Mouse (Mus musculus) lung, postnatal 36 days (tissue): Measurements from ENCODE around the gene Cd27.

Source experiments
- DNase-seq: peaks from one replicate; pipeline ENCODE4 v3.0.0; 2022; ENCODE audit warnings: mixed read lengths

Cd27 gene

DNA sequence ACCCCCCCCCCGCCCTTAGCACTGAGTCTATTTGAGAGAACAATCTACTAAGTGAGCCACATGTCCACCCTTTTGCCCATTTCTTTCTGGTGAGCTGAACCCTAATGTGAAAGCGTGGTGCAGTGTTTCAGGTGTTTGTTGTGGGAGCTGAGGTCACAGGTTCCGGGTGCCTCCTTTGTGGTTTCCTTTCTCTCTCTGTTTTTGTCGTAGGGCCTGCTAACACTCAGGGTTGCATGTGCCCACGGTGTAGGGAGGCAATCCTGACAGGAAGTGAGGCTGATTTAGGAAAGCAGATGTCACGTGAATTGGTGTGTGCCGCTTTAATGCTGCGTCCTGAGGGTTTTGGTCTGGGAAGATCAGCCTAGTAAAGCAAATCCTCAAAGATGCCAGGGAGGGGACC is 4.8 kb upstream of the Cd27 start:
- no peak for DNase-seq

DNA sequence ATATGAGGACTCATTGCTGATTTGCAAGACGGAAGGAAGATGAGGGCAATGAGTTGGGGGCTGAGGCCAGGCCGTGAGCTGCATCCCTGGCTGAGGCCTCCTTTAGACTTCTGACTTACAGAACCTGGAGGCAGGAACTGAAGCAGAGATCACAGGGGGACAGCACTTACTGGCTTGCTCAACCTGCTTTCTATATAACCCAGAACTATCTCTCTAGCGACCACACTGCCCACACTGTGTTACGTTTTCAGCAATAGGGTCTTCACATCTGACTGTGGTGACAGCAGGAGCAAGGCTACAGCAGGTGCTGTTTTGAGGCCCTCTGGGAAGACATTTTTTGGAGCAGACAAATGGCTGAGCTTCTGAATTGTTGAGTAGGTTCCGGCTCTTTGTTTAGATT is 3.8 kb upstream of the Cd27 start:
- no peak for DNase-seq

DNA sequence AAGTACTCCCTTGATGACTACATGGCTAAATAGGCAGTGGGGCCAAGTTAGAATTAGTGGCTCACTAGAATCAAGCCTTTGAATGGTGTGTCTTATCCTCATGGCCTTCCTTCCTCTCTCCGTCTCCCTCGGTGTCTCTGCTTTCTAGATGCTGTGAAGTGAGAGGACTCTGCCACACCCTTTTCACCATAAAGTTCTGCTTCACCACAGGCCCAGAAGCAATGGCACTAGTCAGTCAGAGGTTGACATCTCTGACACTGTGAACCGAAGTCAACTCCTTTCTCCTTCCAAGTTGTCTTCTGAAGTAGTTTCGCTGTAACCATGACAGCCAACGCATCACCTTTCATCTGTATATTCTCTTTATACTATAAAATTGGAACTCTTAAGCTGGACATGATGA is 2.7 kb upstream of the Cd27 start:
- DNase-seq: no peak

DNA sequence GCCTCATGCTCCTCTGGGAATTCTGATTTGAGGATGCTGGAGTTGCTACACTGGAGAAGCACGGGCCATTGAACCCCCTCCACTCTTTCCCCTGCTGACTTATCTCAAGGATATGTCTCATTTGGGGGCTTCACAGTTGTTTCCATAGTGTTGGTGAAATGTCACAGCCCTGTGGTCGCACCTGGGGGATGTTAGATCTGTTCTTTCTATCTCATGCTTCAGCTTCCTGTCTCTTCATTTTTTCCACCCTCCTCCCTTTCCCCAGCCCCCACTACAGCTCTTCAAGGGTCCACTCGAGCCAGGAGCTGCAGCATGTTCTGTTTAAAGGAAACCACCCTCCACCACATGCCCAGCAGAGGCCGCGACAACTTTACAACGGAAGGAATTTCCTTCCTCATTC is 1.6 kb upstream of the Cd27 start:
- DNase-seq: no peak

DNA sequence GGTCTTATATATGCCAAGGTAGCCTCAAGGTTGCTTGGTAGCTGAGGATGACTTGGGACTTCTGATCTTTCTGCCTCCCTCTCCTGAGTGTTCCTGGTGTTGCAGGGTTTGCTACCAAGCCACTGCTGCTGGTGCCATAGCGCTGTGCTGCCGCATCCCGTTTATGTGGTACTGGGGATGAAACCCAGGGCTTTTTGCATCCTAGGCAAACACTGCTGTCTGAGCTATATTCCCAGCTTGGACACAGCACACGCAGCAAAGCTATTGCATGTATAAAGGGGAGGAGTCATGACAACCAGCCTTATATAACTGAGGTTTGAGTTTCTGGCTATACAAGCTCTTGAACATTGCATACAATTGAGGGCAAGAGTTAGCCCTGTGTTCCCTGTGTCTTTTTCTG is 611 bp upstream of the Cd27 start:
- no peak for DNase-seq

DNA sequence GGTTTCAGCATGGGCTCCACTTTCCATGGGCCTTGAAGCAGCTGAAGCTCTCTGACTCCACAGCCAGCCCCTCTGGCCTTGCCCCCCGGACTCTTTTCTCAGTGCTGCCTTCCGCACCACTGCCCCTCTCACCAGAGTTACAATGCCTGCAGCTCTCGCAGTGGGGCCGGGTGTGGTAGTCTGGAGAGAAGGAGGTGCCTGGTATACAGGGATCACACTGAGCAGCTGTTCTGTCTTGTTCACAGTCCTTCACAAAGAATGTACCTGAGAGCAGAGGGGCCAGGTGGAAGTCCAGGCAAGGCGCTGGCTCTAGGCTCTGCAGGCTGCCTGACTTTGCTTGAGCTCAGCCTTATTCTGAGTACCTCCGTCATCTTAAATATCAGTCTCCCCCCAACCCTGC is 469 bp downstream of the Cd27 start:
- no peak for DNase-seq

DNA sequence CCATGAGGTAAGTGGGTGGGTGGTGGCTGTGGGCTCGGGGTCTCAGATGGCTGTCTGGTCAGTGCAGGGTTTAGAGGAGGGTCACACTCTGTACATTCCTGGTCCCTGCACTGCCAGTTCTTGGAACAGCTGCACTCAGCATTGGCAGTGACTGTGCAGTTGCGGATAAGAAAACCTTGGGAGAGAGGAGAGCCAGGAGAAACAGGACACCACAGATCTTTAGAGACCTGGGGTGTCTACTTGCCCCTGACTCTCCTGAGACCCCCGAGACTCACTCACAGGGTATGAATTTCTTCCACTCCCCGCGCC is 2.3 kb downstream of the Cd27 start:
- DNase-seq: no peak

DNA sequence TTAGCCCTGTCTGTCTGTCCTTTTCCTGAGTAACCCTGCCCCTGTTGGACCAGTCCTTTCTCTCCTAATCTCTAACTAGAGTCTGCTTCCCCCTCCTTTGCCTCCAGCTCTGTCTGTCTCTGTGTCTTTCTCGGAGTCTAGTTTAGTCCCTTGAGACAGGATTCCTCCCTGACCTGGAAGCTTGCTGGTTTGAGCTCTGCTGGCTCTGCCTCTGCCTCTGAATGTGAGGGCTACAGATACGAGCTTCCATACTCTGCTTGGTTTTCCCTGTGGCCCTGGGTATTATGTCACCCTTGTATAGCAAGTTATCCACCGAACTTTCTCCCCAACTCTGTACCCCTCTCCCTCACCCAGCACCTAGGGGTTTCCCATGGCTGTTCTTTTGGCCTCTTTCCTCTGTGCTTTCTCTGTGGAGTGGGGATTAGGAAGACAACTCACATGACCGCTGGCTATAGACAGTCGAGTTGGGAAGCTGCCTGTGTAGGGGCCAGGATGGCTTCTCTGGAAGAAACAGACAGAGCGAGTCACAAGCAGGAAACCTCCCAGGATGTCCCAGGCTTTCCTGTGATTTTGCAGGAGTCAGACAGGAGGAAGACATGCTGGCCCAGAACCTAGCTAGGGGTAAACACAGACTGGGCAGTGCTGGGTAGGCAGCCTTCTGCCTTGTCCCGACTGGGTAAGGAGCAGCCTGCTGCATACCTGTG is 2.8 kb downstream of the Cd27 start:
- peak; percentile 52 for DNase-seq

DNA sequence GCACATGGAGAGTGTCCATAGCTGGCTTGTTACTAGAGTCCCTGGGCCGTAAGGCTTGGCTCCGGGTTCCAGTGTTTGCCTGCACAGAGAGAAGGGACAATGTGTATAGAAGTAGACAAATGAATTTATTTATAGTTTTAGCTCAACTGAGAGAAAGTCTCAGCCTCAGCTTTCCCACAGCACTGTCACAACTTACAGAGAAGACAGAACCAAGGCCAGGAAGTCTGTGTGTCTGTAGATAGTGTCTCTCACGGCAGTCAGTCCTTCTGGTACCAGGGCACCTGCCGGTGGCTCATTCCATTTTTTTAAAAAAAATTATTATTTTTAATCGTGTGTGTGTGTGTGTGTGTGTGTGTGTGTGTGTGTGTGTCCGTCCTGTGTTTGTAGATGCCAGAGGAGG is 4.3 kb downstream of the Cd27 start:
- no peak for DNase-seq

DNA sequence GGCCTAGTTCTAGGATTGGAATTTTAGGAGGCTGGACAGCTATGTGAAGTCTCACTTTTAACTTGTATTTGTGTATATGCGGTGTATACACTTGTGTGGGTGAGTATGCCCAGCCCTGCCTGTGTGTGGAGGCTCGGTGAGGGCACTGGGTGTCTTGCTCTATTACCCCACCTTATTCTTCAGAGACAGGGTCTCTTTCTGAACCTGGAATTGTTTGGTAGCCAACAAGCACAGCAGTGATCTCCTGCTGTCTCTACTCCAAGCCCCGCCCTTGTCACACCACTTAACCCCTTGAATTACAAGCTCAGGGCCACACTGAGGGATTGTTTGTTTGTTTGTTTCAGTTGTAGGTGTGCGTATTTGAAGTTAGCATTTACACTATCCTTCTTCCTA is 4.8 kb downstream of the Cd27 start:
- peak; percentile 44 for DNase-seq

DNA sequence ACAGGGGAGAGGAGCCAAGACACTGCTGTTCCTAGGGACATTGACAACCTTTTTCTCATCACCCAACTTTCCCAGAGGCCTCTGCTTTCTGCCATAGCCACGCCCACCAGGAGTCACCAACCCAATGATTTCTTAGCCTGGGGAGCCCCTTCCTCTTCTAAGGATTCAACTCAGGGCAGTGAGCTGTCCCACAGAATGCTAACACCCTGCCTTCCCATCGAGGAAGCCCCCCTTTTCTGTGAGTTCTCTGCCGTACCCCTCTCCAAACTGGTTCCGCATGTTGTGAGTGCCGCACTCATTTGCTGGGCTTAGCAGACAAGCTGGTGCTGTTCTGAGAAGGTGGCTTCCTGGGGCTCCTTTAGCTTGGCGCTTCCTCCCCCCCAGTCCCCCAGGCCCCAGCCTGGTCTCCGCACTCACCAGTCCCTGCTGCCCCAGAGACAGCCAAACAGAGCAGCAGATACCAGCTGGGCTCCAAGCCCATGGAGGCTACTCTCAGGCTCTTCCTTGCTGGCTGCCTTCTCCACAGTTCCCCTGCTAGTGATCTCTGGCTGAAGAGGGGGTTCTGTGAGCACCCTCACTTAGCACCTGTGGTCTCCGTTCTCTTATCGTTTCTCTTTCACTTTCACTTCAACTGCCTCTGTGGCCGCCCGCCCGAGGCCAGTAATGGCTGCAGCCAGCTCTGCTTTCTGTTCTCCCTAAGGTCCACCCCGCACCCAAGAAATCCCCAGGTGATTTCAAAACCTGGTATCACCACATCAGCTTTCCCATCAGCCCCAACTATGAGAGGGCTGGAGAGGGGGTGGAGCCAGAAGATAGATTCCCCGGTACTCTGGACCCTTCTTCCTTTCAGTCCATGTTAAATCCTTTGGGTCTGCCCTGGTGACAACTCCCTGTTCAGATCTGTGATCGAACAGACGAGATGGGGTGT is 5.4 kb downstream of the Cd27 start, which contains the start of gene Tapbpl:
Gene Tapbpl, minus strand, starts transcription at position 744 of the 928 bp plus-strand sequence.
- peak; percentile 82 for DNase-seq

DNA sequence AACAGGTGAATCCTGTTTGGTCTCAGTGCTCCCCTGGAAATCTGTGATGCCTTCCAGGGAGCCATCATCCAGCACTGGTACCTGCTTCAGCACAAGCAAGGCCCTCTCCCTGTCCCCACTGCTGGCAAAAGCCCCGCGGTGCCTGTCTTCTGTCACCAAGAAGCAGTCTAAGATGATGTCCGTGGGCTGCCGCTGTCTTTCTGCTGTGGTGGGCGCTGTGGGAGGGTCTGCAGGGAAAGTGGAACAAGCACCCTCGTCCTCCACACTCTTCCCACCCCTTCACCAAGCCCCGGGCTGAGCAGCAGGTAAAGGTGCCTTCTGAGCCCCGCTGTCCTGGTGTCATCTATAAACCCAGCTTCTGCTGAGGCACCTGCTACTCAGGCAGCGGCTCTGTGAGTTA is 6.2 kb downstream of the Cd27 start:
- no peak for DNase-seq

DNA sequence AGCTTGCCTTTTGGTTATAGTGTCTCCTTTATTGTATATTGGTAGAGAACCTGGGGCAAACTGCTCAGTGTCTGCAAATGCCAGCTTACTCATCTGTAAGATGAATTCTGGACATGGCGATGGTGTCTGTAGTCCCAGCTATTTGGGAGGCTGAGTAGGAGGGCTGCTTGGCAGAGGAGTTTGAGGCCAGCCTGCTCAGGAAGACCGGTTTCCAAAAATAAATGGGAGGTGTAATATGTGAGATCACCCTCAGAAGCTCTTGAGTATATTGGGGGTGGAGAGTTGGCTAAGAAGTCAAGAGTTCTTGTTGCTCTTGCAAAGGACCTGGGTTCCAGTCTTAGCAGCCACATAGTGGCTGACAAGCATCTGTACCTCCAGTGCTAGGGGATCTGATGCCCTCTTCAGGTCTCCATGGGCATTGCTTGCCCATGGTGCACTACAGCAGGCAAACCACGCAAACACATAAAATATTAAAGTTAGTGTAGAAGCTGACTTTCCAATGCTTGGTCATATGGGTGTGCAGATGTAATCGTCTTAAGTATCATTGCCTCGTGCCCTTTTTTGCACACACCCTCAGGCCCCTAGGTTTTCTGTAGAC is 11.2 kb downstream of the Cd27 start:
- peak; percentile 59 for DNase-seq

DNA sequence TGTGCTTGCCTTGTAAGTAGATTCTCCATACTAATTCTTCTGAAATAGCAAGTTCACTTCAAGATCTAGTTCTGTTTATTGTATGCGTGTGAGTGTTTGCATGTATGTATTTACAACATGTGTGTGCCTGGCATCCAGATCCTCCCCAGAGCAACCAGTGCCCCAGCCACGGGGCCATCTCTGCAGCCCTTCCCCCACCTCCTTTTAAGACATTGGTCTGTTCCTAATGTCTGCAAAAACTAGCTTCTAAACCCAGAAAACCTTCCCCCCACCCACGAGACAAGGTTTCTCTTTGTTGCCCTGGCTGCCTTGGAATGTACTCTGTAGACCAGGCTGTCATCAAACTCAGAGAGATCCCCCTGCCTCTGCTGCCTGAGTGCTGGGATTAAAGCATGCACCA is 14.2 kb downstream of the Cd27 start:
- DNase-seq: no peak

DNA sequence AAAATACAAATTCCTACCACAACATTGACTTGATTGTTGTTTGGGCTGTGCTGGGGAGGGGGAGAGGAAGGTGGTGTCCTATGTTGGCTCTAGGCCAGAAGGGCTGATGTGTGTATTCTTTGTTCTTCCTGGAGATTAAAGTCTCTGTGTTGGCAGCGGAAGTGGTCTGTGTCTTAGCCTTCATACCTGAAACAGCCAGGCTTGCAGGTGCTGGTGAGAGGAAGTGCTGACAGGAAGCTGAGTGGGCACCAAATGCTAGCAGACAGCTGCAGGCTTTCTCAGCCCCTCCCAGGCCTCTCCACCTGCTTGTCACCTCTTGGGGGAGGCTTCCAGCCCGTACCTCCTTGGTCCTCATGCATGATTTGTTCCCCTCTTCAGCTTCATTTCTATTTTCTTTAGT is 14.7 kb downstream of the Cd27 start:
- DNase-seq: peak; percentile 66

DNA sequence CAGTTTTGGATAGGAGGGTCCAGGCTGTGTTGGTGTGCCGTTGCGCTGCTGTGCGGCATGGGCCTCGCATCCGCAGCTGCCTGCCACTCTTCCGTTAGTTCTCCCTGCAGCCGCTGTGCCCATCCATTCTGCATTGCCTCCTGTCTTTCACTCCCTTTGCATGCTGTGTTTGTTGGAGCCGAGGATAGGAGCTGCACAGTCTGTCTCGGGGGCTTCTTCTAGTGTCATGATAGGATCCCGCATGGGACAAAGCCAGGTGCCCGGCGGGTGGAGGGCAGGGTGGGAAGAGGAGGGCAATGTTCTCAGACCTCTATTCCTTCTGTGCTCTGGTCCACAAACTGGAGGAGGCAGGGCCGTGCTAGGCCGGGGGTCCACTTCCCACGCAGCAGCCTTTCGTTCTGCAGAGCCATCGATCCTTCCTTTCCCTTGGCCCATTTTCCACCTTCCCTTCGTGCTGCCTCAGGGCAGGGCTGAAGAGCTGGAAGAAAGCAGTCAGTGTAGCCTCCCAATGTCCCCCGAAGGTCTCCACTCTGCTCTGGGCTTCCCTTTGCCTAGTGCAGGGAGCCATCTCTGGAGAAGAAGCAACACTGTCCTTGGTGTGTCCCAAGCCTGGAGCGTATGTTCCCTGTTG is 15.6 kb downstream of the Cd27 start:
- no peak for DNase-seq

DNA sequence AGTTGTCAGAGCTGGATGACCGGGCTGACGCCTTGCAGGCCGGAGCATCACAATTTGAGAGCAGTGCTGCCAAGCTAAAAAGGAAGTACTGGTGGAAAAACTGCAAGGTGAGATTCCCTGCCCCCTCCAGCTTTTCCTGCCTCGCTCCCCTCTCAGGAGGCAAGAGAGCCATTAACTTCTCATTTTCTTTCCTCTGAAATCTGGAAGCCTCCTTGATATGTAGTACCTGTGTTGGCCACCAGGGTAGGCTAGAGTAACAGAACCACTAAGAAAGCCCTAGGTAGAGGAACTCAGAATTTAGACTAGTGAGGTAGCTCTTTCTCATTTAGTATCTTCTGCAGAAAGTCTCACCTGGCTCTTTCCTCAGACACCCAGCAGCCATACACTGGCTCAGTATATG is 17.8 kb downstream of the Cd27 start:
- peak; percentile 89 for DNase-seq

DNA sequence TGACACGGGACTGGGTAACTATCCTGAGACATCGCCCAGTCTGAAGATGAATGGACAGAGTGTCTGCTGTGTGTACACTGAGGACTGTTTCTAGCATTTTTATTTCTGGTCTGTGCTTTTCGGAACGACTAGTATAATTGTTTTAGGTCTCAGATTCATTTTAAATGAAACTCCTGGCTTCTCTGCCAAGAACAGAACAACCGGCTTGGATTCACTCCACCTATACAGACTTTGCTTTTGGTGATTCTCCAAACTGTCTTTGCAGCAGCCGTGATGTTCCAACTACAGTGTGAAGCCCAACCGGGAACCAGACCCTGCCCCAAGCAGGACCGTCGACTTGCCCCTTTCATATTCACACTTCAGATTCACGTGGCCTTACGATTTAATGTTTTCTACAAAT is 18.9 kb downstream of the Cd27 start:
- DNase-seq: no peak

DNA sequence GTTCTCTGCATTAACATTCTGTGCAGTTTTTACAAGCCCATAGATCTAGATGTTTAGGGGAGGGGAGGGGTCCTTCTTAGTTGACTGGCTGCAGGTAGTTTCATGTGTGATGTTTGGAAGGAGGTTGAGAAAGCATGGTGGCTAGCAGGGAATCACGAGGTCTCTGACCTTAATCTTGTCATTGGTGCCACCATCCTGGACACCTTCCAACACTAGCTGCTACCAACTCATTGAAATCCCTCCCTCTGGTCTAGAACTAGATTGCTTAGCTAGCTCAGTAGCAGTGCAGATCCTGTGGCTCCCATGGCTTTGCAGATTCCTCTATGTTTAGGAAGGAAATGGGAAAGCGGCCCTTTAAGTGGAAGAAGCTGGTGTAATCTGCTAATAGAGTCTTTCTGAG is 19.9 kb downstream of the Cd27 start:
- DNase-seq: no peak

DNA sequence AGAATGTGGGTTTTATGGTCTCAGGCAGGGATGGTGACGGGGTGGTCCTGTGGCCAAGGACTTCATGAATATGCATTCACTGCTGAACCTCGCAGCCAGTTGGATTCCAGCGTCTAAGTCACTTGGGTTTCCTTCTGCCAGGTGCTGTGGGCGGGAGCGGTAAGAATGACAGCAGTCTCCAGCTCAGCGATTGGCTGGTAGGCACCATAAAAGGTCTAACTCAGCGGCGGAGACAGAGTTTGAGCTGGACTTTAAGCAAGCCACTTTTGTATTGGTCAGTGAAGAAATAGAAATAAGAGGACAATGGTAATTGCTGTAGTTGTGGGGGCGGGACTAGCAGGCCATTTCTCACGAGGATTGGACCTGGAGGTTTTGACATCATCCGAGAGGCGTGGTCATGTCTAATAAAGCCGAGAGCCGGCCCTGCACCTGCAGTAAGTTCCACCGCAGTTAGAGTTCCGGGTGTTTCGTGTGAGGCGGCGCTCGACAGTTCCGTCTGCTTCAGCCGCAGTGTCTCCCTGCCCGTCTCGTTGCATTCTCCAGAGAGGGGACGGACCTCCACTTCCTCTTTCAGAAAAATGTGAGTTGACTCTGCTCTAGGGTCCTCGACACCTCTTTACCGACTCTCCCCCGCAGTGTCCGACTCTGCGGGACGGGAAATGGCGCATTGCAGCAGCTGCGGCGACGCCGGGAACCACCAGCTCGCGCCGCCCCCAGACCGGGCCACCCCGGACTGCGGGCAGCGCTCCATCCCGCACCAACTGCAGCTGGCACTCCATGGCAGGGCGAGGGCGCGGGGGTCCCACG is 21.5 kb downstream of the Cd27 start, which contains the start of gene Vamp1:
Gene Vamp1, plus strand, starts transcription at position 404 of the 807 bp plus-strand sequence.
- DNase-seq: peak; percentile 99

DNA sequence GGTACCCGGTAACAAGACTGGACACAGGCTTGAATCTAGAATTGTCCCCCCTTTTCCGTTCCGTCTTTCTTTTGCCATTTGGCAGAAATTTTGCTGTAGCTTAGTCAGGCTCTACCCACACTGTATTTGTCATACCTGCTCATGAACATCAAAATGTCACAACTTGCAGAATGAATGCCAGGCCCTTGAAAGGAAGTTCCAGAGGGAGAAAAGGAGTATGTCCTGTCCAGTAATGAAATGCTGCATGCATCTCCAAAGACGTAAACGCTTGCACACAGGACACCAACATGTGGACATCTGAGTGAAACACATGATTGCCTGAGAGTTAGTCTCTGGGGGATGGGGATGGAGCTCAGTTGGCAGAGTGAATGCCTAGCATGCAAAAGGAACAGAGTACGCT is 23.1 kb downstream of the Cd27 start:
- no peak for DNase-seq

DNA sequence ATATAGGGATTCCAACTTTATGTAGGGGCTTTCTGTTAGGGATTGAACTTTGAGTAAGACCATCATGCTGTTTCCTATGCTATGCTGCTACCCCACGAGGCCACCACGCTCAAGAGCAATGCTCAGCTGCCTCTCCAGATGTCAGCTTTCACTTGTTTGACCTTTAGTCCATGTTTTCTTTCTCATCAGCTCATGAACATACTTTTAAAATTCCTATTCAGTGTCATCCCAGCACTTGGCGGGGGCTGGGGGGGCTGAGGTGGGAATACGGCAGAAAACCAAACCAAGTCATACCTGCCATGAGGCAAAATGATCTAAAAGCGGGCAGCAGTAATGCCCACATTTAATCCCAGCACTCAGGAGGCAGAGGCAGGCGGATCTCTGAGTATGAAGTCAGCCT is 23.7 kb downstream of the Cd27 start:
- DNase-seq: no peak

DNA sequence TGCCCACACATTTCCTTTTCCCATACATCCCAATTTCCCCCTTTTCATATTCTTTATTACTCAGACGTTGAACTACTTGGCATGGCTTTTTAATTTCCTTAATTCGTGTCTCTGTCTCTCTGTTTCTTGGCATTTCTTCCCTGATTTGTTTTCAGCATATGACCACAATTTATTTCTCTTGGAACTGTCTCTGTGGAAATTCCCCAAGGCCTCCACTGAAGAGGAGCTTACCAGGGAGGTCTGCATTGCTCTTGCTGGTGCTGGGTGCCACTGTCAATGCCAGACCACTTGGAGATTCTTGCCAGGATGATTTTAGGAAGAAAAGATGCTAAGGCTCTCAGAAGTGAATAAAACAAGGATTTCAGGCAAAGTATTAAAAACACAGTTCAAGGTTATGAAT is 24.2 kb downstream of the Cd27 start:
- no peak for DNase-seq
